Mouse (Mus musculus) CH12F3 (cell line): ENCODE measurements around the gene Uqcrq.
"Not testable (repeated sequence)": the region's sequence is repeated elsewhere in the genome, so short reads cannot be mapped to it uniquely, and the experiment has no call there.

Experiments
- in situ Hi-C: fragments of 300-500 bp; cut with MboI; formaldehyde crosslinking; loops from 2 replicates; pipeline ENCODE4 v1.14.3; 2020; ENCODE audit warnings: low sequenced_read_pairs

Gene Uqcrq

GRCm38 (mm10) chr11:53453031-53453430 is 22.4 kb upstream of the Uqcrq start:
- in situ Hi-C loops: no loop called here

- in situ Hi-C loops: no loop called here
These were observed 21.8 kb upstream of the Uqcrq start for GRCm38 (mm10) chr11:53452396-53452795.

GRCm38 (mm10) chr11:53451361-53451760 is 20.7 kb upstream of the Uqcrq start:
- in situ Hi-C loops: no loop called here

- in situ Hi-C loops: no loop called here
These were observed 19.6 kb upstream of the Uqcrq start for GRCm38 (mm10) chr11:53450070-53450705.

GRCm38 (mm10) chr11:53448529-53448928 is 17.9 kb upstream of the Uqcrq start:
- in situ Hi-C loops: no loop called here

GRCm38 (mm10) chr11:53447996-53448395 is 17.4 kb upstream of the Uqcrq start:
- in situ Hi-C loops: no loop called here

- in situ Hi-C loops: no loop called here
These were observed 15.6 kb upstream of the Uqcrq start for GRCm38 (mm10) chr11:53446183-53446582.

- in situ Hi-C loops: no loop called here
These were observed 14.9 kb upstream of the Uqcrq start for GRCm38 (mm10) chr11:53445562-53445961.

- in situ Hi-C loops: no loop called here
These were observed 13.2 kb upstream of the Uqcrq start for GRCm38 (mm10) chr11:53443861-53444260.

GRCm38 (mm10) chr11:53441921-53442320 is 11.3 kb upstream of the Uqcrq start:
- in situ Hi-C loops: no loop called here

GRCm38 (mm10) chr11:53436338-53436737 is 5.7 kb upstream of the Uqcrq start:
- in situ Hi-C loops: no loop called here

GRCm38 (mm10) chr11:53435504-53435903 is 4.9 kb upstream of the Uqcrq start:
- in situ Hi-C loops: no loop called here

- in situ Hi-C loops: no loop called here
These were observed 2.4 kb upstream of the Uqcrq start for GRCm38 (mm10) chr11:53433057-53433456.

- in situ Hi-C loops: no loop called here
These were observed 871 bp upstream of the Uqcrq start for GRCm38 (mm10) chr11:53431347-53432056.

- in situ Hi-C loops: no loop called here
These were observed 346 bp downstream of the Uqcrq start for GRCm38 (mm10) chr11:53430300-53430669.

- in situ Hi-C loops: no loop called here
These were observed 1.4 kb downstream of the Uqcrq start for GRCm38 (mm10) chr11:53429182-53429581.

GRCm38 (mm10) chr11:53428716-53429057 is 1.9 kb downstream of the Uqcrq start:
- in situ Hi-C loops: no loop called here

GRCm38 (mm10) chr11:53427993-53428715 is 2.5 kb downstream of the Uqcrq start:
- in situ Hi-C loops: no loop called here

GRCm38 (mm10) chr11:53426914-53427313 is 3.7 kb downstream of the Uqcrq start:
- in situ Hi-C loops: not testable (repeated sequence)

GRCm38 (mm10) chr11:53425711-53426255 is 4.8 kb downstream of the Uqcrq start:
- in situ Hi-C loops: no loop called here

- in situ Hi-C loops: no loop called here
These were observed 5.4 kb downstream of the Uqcrq start for GRCm38 (mm10) chr11:53425251-53425650.

GRCm38 (mm10) chr11:53424826-53425225 is 5.8 kb downstream of the Uqcrq start:
- in situ Hi-C loops: no loop called here
